In genomic region chr15:102461430-102462075, GRCm38 (mm10) we compare ENCODE assay signal across 16 mouse cellular contexts. TPM values are rescaled to one million over a fixed set of nuclear protein-coding genes. Genes with fewer than 3 reads are reported as not detected.
A peak's percentile ranks its signal among the peaks of the same experiment; 100 is the strongest.
DNase-seq lines count a peak whose midpoint lies in the region; ATAC-seq lines count a peak whose summit lies in the region.
"Had no signal": no experiment of that assay in that cellular context is flagged by ENCODE, and none has a peak within 500 bp of the region (broad histone marks: within the 10 kb centered on the region; RNA-seq: fewer than 3 reads in every experiment).

No protein-coding gene starts in this region.

- peaks cover 31% of the 10 kb centered on the region for H3K4me1 ChIP-seq in hindbrain, embryonic 13.5 days (replicated peaks)
- no peaks in the 10 kb centered on the region for H3K4me1 ChIP-seq in hindbrain, embryonic 11.5 days (replicated peaks; ENCODE audit: control insufficient read depth, insufficient read depth, low read length)
- H3K4me1 ChIP-seq in brown adipose tissue, adult 24 weeks (ENCODE audit: control insufficient read depth, insufficient read depth, insufficient read length, low read length): peaks cover 9% of the 10 kb centered on the region
- peaks cover 22% of the 10 kb centered on the region for H3K4me1 ChIP-seq in midbrain, embryonic 13.5 days (replicated peaks)

- DNase-seq in hindbrain, embryonic 11.5 days (ENCODE audit: low spot score): no peak
- peak; percentile 68 for DNase-seq in ES-CJ7 (ENCODE audit: low read depth, low spot score)
- DNase-seq in frontal cortex, postnatal 10 days (ENCODE audit: low spot score in 2 of 2): no peak
- no peak for DNase-seq in cerebellum, adult 11-12 months
- DNase-seq: kidney, adult 2 months; layer of hippocampus, adult 9-11 months; lung, postnatal 14 days had no signal

- 0 out of 2 replicates have a peak overlapping the region, but pooled peaks have one; percentile 24 for H3K9ac ChIP-seq in hindbrain, embryonic 13.5 days
- H3K9ac ChIP-seq in hindbrain, embryonic 11.5 days (ENCODE audit: low read depth, low read length): no peak overlapping the region
- no peak overlapping the region for H3K9ac ChIP-seq in midbrain, embryonic 13.5 days (replicated peaks)

- H3K79me2 ChIP-seq in macrophage (ENCODE audit: inconsistent target): peaks cover 34% of the 10 kb centered on the region

- ATAC-seq in hindbrain, embryonic 13.5 days (ENCODE audit: low FRiP score): no peak
- no peak for ATAC-seq in hindbrain, embryonic 11.5 days (ENCODE audit: low FRiP score)
- ATAC-seq in midbrain, embryonic 13.5 days: no peak
- ATAC-seq: midbrain, embryonic 16.5 days had no signal

- H3K4me2 ChIP-seq in hindbrain, embryonic 13.5 days: no peak overlapping the region
- H3K4me2 ChIP-seq in hindbrain, embryonic 11.5 days (replicated peaks; ENCODE audit: low read depth, low read length): no peak overlapping the region
- H3K4me2 ChIP-seq in midbrain, embryonic 13.5 days (replicated peaks): no peak overlapping the region; the same call in 1 of the 2 replicates

- WGBS in hindbrain, embryonic 13.5 days: 88% methylated on average over 9 of the region's 9 CpGs
- WGBS in hindbrain, embryonic 11.5 days: 83% methylated on average over 9 of the region's 9 CpGs
- 77% methylated on average over 7 of the region's 9 CpGs for whole genome bisulfite sequencing in macrophage (ENCODE audit: missing documents)
- WGBS in midbrain, embryonic 13.5 days: 83% methylated on average over 9 of the region's 9 CpGs

- H3K27ac ChIP-seq in hindbrain, embryonic 13.5 days: no peak overlapping the region
- no peak overlapping the region for H3K27ac ChIP-seq in hindbrain, embryonic 11.5 days (ENCODE audit: low read depth, low read length)
- peak overlapping the region; percentile 70 for H3K27ac ChIP-seq in brown adipose tissue, adult 24 weeks (replicated peaks; ENCODE audit: low read depth, low read length)
- peak overlapping the region; percentile 59 for H3K27ac ChIP-seq in macrophage
- no peak overlapping the region for H3K27ac ChIP-seq in midbrain, embryonic 13.5 days

- no peaks in the 10 kb centered on the region for H3K9me3 ChIP-seq in hindbrain, embryonic 13.5 days
- H3K9me3 ChIP-seq in hindbrain, embryonic 11.5 days (ENCODE audit: control insufficient read depth, low read length): no peaks in the 10 kb centered on the region
- H3K9me3 ChIP-seq in midbrain, embryonic 13.5 days: no peaks in the 10 kb centered on the region
- H3K9me3 ChIP-seq: G1E had no signal

- H3K27me3 ChIP-seq in hindbrain, embryonic 13.5 days: no peaks in the 10 kb centered on the region
- H3K27me3 ChIP-seq in hindbrain, embryonic 11.5 days (ENCODE audit: control insufficient read depth, insufficient read depth, low read length): no peaks in the 10 kb centered on the region
- H3K27me3 ChIP-seq in midbrain, embryonic 13.5 days: no peaks in the 10 kb centered on the region

- H3K4me3 ChIP-seq in hindbrain, embryonic 13.5 days: no peak overlapping the region
- H3K4me3 ChIP-seq in hindbrain, embryonic 11.5 days (ENCODE audit: low read depth, low read length): no peak overlapping the region
- peak overlapping the region; percentile 57; the same call in 1 of the 2 replicates for H3K4me3 ChIP-seq in brown adipose tissue, adult 24 weeks (ENCODE audit: insufficient read depth, low read depth, low read length)
- H3K4me3 ChIP-seq in macrophage (ENCODE audit: inconsistent target): peak overlapping the region; percentile 90; the same call in 1 of the 2 replicates
- H3K4me3 ChIP-seq in midbrain, embryonic 13.5 days (replicated peaks): no peak overlapping the region

- peaks cover 15% of the 10 kb centered on the region for H3K36me3 ChIP-seq in hindbrain, embryonic 13.5 days
- no peaks in the 10 kb centered on the region for H3K36me3 ChIP-seq in hindbrain, embryonic 11.5 days (ENCODE audit: control insufficient read depth, insufficient read depth, low read length)
- H3K36me3 ChIP-seq in macrophage (ENCODE audit: inconsistent target): peaks cover 19% of the 10 kb centered on the region; the same call in 1 of the 2 replicates
- H3K36me3 ChIP-seq in midbrain, embryonic 13.5 days: peaks cover 15% of the 10 kb centered on the region

RNA-seq across cellular contexts. Expression of gene Prr13, which starts 2.7 kb away (rescaled TPM):
- 107 and 109 TPM in 2 replicates for polyA plus RNA-seq in hindbrain, embryonic 13.5 days (2015; fragmentation: Nextera tagmentation; extraction: Ambion mirVana)
- 108 and 118 TPM in 2 replicates for polyA plus RNA-seq in hindbrain, embryonic 11.5 days (2014; fragmentation: Nextera tagmentation; extraction: Ambion mirVana)
- polyA plus RNA-seq in brown adipose tissue, adult 24 weeks (2012; ENCODE audit: insufficient read depth, insufficient read length, missing spikeins): 36.8 and 54.7 TPM in 2 replicates
- 10 to 100 TPM; 28.8 to 99.2 (median 50.4) TPM for total RNA-seq in macrophage (2018; cell fraction: chromatin; rRNA removed)
- total RNA-seq in macrophage (2018; cell fraction: cytosol; rRNA removed): 100 to 1,000 TPM; 206 to 293 (median 246) TPM
- total RNA-seq in macrophage (2018; cell fraction: nucleus; rRNA removed): 100 to 1,000 TPM in 18 of 26 experiments, 10 to 100 TPM in 8; 71.4 to 195 (median 119) TPM
- polyA plus RNA-seq in macrophage (2018): 149 to 380 TPM (median 236 TPM) in 3 replicates
- polyA plus RNA-seq in midbrain, embryonic 13.5 days (2015; fragmentation: Nextera tagmentation; extraction: Ambion mirVana): 113 and 119 TPM in 2 replicates

RNA-seq across cellular contexts. Expression of gene Pcbp2, which starts 8.8 kb away (rescaled TPM):
- 148 and 150 TPM in 2 replicates for polyA plus RNA-seq in hindbrain, embryonic 13.5 days (2015; fragmentation: Nextera tagmentation; extraction: Ambion mirVana)
- polyA plus RNA-seq in hindbrain, embryonic 11.5 days (2014; fragmentation: Nextera tagmentation; extraction: Ambion mirVana): 238 and 273 TPM in 2 replicates
- polyA plus RNA-seq in brown adipose tissue, adult 24 weeks (2012; ENCODE audit: insufficient read depth, insufficient read length, missing spikeins): 331 and 338 TPM in 2 replicates
- 100 to 1,000 TPM; 282 to 698 (median 421) TPM for total RNA-seq in macrophage (2018; cell fraction: chromatin; rRNA removed)
- total RNA-seq in macrophage (2018; cell fraction: cytosol; rRNA removed): 100 to 1,000 TPM; 519 to 726 (median 593) TPM
- total RNA-seq in macrophage (2018; cell fraction: nucleus; rRNA removed): 100 to 1,000 TPM; 274 to 476 (median 355) TPM
- 469 to 548 TPM (median 534 TPM) in 3 replicates for polyA plus RNA-seq in macrophage (2018)
- polyA plus RNA-seq in midbrain, embryonic 13.5 days (2015; fragmentation: Nextera tagmentation; extraction: Ambion mirVana): 164 and 166 TPM in 2 replicates

RNA-seq across cellular contexts. Expression of gene Amhr2, which starts 16.4 kb away (rescaled TPM):
- polyA plus RNA-seq in hindbrain, embryonic 13.5 days (2015; fragmentation: Nextera tagmentation; extraction: Ambion mirVana): 0.14 and 0.40 TPM in 2 replicates
- polyA plus RNA-seq in hindbrain, embryonic 11.5 days (2014; fragmentation: Nextera tagmentation; extraction: Ambion mirVana): 0.28 and 0.46 TPM in 2 replicates
- polyA plus RNA-seq in brown adipose tissue, adult 24 weeks (2012; ENCODE audit: insufficient read depth, insufficient read length, missing spikeins): 1.9 and 4.0 TPM in 2 replicates
- 1 to 10 TPM in 1 of 26 experiments, under 1 TPM in 5, not detected in 20; 0.35 to 3.0 (median 0.71) TPM for total RNA-seq in macrophage (2018; cell fraction: chromatin; rRNA removed)
- under 1 TPM in 1 of 26 experiments, not detected in 25; 0.10 TPM for total RNA-seq in macrophage (2018; cell fraction: cytosol; rRNA removed)
- total RNA-seq in macrophage (2018; cell fraction: nucleus; rRNA removed): 1 to 10 TPM in 1 of 26 experiments, under 1 TPM in 7, not detected in 18; 0.26 to 1.1 (median 0.40) TPM
- polyA plus RNA-seq in macrophage (2018): 0.07 TPM in 1 of 3 replicates, not detected in the others
- polyA plus RNA-seq in midbrain, embryonic 13.5 days (2015; fragmentation: Nextera tagmentation; extraction: Ambion mirVana): 0.30 and 0.74 TPM in 2 replicates
- total RNA-seq: common myeloid progenitor, adult 5-6 weeks; G1E; hematopoietic stem cell, adult 5-6 weeks had no signal
- polyA plus RNA-seq: G1E; limb, embryonic 11.5 days had no signal

RNA-seq across cellular contexts. Expression of gene Gm10337, which starts 42.0 kb away (rescaled TPM):
- polyA plus RNA-seq in hindbrain, embryonic 13.5 days (2015; fragmentation: Nextera tagmentation; extraction: Ambion mirVana): 6.3 and 17.2 TPM in 2 replicates
- polyA plus RNA-seq in hindbrain, embryonic 11.5 days (2014; fragmentation: Nextera tagmentation; extraction: Ambion mirVana): 5.1 and 8.8 TPM in 2 replicates
- not detected in 2 replicates for polyA plus RNA-seq in brown adipose tissue, adult 24 weeks (2012; ENCODE audit: insufficient read depth, insufficient read length, missing spikeins)
- not detected for total RNA-seq in macrophage (2018; cell fraction: chromatin; rRNA removed)
- not detected for total RNA-seq in macrophage (2018; cell fraction: cytosol; rRNA removed)
- not detected for total RNA-seq in macrophage (2018; cell fraction: nucleus; rRNA removed)
- not detected in 3 replicates for polyA plus RNA-seq in macrophage (2018)
- polyA plus RNA-seq in midbrain, embryonic 13.5 days (2015; fragmentation: Nextera tagmentation; extraction: Ambion mirVana): 4.5 and 16.7 TPM in 2 replicates
- total RNA-seq: common myeloid progenitor, adult 5-6 weeks; G1E; hematopoietic stem cell, adult 5-6 weeks had no signal
- polyA plus RNA-seq: G1E; kidney, adult 2 months; limb, embryonic 11.5 days; midbrain, embryonic 16.5 days had no signal

RNA-seq across cellular contexts. Expression of gene Map3k12, which starts 55.3 kb away (rescaled TPM):
- 48.9 and 49.6 TPM in 2 replicates for polyA plus RNA-seq in hindbrain, embryonic 13.5 days (2015; fragmentation: Nextera tagmentation; extraction: Ambion mirVana)
- 21.2 and 23.8 TPM in 2 replicates for polyA plus RNA-seq in hindbrain, embryonic 11.5 days (2014; fragmentation: Nextera tagmentation; extraction: Ambion mirVana)
- 1.9 and 2.1 TPM in 2 replicates for polyA plus RNA-seq in brown adipose tissue, adult 24 weeks (2012; ENCODE audit: insufficient read depth, insufficient read length, missing spikeins)
- 10 to 100 TPM in 17 of 26 experiments, 1 to 10 TPM in 9; 1.8 to 34.0 (median 13.6) TPM for total RNA-seq in macrophage (2018; cell fraction: chromatin; rRNA removed)
- total RNA-seq in macrophage (2018; cell fraction: cytosol; rRNA removed): 1 to 10 TPM; 1.7 to 7.0 (median 5.0) TPM
- total RNA-seq in macrophage (2018; cell fraction: nucleus; rRNA removed): 10 to 100 TPM in 11 of 26 experiments, 1 to 10 TPM in 15; 2.0 to 26.8 (median 9.3) TPM
- 4.7 to 7.1 TPM (median 5.2 TPM) in 3 replicates for polyA plus RNA-seq in macrophage (2018)
- 47.9 and 53.9 TPM in 2 replicates for polyA plus RNA-seq in midbrain, embryonic 13.5 days (2015; fragmentation: Nextera tagmentation; extraction: Ambion mirVana)

Comparison
In these comparisons a context has a peak if more than half of its experiments do, and no peak if none do; other contexts are left out.
1. H3K27ac ChIP-seq: peak in brown adipose tissue, adult 24 weeks (single experiment) and macrophage (single experiment); none in hindbrain, embryonic 13.5 days (single experiment), hindbrain, embryonic 11.5 days (single experiment) and midbrain, embryonic 13.5 days (single experiment).
2. H3K4me3 ChIP-seq: peak in brown adipose tissue, adult 24 weeks (single experiment) and macrophage (single experiment); none in hindbrain, embryonic 13.5 days (single experiment), hindbrain, embryonic 11.5 days (single experiment) and midbrain, embryonic 13.5 days (single experiment).